Mouse (Mus musculus) liver, embryonic 11.5 days (tissue): Measurements from ENCODE around the gene Ptcd2. TPM values are rescaled to one million over a fixed set of nuclear protein-coding genes. Genes with fewer than 3 reads are reported as not detected.
"Not testable (repeated sequence)": the region's sequence is repeated elsewhere in the genome, so short reads cannot be mapped to it uniquely, and the experiment has no call there.

Experiments used
- ATAC-seq: fragments of 200-750 bp; cut with Nextera tagmentation; replicated peaks from 2 replicates; pipeline ENCODE4 v1.8.0; 2017; ENCODE audit warnings: moderate number of reproducible peaks, mild to moderate bottlenecking, moderate TSS enrichment, moderate library complexity; ENCODE audit not compliant: low FRiP score
- DNase-seq: peaks from one replicate; pipeline ENCODE4 v3.0.0-alpha.2; 2017; ENCODE audit warnings: low spot score
- H3K27ac ChIP-seq: fragments of 300-500 bp; sonication (generic); 2 replicates; pipeline ENCODE4 v1.5.1; 2014; ENCODE audit warnings: mild to moderate bottlenecking, low read depth, low read length, control low read depth
- H3K27me3 ChIP-seq: fragments of 300-500 bp; sonication (generic); replicated peaks from 2 replicates; pipeline ENCODE4 v1.6.1; 2014; ENCODE audit warnings: low read length, mixed read lengths; ENCODE audit not compliant: control insufficient read depth, insufficient read depth
- H3K36me3 ChIP-seq: fragments of 300-500 bp; sonication (generic); 2 replicates; pipeline ENCODE4 v1.6.1; 2014; ENCODE audit warnings: mild to moderate bottlenecking, low read length, moderate library complexity, mixed read lengths; ENCODE audit not compliant: control insufficient read depth, insufficient read depth
- H3K4me1 ChIP-seq: fragments of 300-500 bp; sonication (generic); replicated peaks from 2 replicates; pipeline ENCODE4 v1.6.1; 2014; ENCODE audit warnings: low read length, mixed read lengths; ENCODE audit not compliant: control insufficient read depth, insufficient read depth
- H3K4me2 ChIP-seq: fragments of 300-500 bp; sonication (generic); 2 replicates; pipeline ENCODE4 v1.6.1; 2014; ENCODE audit warnings: mild to moderate bottlenecking, control low read depth, moderate library complexity
- H3K4me3 ChIP-seq: fragments of 300-500 bp; sonication (generic); 2 replicates; pipeline ENCODE4 v1.5.1; 2014; ENCODE audit warnings: low read depth, low read length, control low read depth
- H3K9ac ChIP-seq: fragments of 300-500 bp; sonication (generic); 2 replicates; pipeline ENCODE4 v1.6.1; 2014; ENCODE audit warnings: low read depth, low read length, control low read depth
- H3K9me3 ChIP-seq: fragments of 300-500 bp; sonication (generic); 2 replicates; pipeline ENCODE4 v1.6.1; 2016; ENCODE audit warnings: low read length, inconsistent platforms, mixed read lengths; ENCODE audit not compliant: control insufficient read depth
- WGBS: fragments of 180-500 bp; shearing (Covaris S2); extraction: QIAGEN DNeasy Blood & Tissue Kit; methylation state at CpG from one replicate; pipeline ENCODE4 v1.1.7; 2014; 5-methylcytosine and 5-hydroxymethylcytosine counted together
- polyA plus RNA-seq: library from polyadenylated mRNA; unstranded; fragments of >200 nt; fragmentation: Nextera tagmentation; extraction: Ambion mirVana; gene quantifications from 2 replicates; pipeline ENCODE4 v1.2.1, GENCODE M21; 2014

Ptcd2 gene
- polyA plus RNA-seq, 1 experiment from 2014 or later = 73.1 TPM

DNA sequence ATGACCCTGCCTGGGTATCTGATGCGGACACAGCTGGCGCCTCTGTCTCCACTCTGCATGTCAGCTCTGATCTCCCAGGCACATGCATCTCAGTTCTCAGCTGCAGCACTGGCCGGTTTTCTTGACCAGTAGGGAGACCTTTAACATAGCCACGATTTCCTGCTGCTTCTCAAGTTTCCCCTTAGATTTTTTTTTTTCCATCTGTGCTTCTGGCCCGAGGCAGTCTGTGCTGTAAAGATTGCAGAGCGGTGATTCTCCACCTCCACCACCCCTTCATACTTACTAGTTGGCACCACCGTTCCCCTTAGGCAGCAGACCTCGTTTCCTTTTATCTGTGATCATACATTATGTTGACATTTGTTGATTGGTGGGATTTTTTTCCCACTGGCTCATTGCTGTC lies 6.7 kb upstream of the Ptcd2 start:
- no peak overlapping the region for H3K9ac ChIP-seq
- H3K4me2 ChIP-seq = no peak overlapping the region
- DNase-seq (no peak), ATAC-seq (no peak)
- H3K9me3 ChIP-seq = no peaks in the 10 kb centered on the region
- WGBS = 62% methylated on average over 8 of the region's 8 CpGs
- H3K4me1 ChIP-seq = peaks cover 9% of the 10 kb centered on the region; the same call in 1 of the 2 replicates
- no peaks in the 10 kb centered on the region for H3K27me3 ChIP-seq
- no peak overlapping the region for H3K4me3 ChIP-seq
- no peak overlapping the region for H3K27ac ChIP-seq
- H3K36me3 ChIP-seq = peaks cover 5% of the 10 kb centered on the region; the same call in 1 of the 2 replicates

GRCm38 (mm10) chr13:99350009-99350408 lies 5.5 kb upstream of the Ptcd2 start:
- H3K4me1 ChIP-seq = peaks cover 5% of the 10 kb centered on the region; the same call in 1 of the 2 replicates
- DNase-seq = no peak
- no peaks in the 10 kb centered on the region for H3K9me3 ChIP-seq
- no peak overlapping the region for H3K4me3 ChIP-seq
- peaks cover 5% of the 10 kb centered on the region; the same call in 1 of the 2 replicates for H3K36me3 ChIP-seq
- no peaks in the 10 kb centered on the region for H3K27me3 ChIP-seq
- ATAC-seq = no peak
- no peak overlapping the region for H3K9ac ChIP-seq
- H3K27ac ChIP-seq = no peak overlapping the region
- no peak overlapping the region for H3K4me2 ChIP-seq
- WGBS = 93% methylated on average over 6 of the region's 6 CpGs

DNA sequence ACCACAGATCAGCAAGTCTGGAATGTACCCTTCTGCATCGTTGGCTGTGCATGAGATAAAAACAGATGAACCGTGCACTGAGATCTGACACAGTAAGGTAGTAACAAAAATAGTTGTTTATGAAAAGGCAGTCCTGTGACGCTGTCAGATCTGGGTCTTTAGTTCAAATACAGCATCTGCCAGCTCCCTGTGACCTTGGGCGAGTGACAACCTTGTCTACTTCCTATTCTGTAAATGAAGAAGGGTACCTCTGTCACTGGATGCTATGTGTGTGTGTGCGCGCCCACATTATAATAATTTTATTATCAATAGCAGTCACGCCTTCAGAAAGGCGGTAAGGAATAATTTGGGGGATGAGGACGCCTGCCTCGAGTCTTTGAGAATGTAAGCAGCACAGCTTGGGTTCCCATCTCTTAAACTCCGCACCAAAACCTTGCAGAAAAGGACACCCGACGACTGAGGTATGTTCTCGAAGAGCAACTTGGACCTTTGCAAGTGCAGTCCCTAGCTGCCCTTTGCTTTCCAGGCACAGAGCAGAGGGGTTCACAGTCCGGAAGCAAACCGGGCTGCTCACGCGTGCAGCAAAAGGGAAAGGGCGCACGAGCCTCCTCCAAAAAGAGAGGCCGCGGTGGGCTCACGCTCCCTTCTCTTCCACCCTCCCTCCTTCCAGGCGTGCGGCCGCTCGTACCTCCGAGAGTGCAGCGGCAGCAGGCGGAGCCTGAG lies 468 bp downstream of the Ptcd2 start:
- Histone ChIP-seq H3K27me3 (no peaks in the 10 kb centered on the region), H3K9me3 (no peaks in the 10 kb centered on the region), H3K27ac (peak overlapping the region; percentile 70), H3K4me3 (peak overlapping the region; percentile 79), H3K4me2 (peak overlapping the region; percentile 69), H3K4me1 (peaks cover 8% of the 10 kb centered on the region; the same call in 1 of the 2 replicates), H3K9ac (peak overlapping the region; percentile 80), H3K36me3 (peaks cover 24% of the 10 kb centered on the region)
- peak; percentile 73 for ATAC-seq
- WGBS = 2% methylated on average over 29 of the region's 30 CpGs
- DNase-seq = no peak

DNA sequence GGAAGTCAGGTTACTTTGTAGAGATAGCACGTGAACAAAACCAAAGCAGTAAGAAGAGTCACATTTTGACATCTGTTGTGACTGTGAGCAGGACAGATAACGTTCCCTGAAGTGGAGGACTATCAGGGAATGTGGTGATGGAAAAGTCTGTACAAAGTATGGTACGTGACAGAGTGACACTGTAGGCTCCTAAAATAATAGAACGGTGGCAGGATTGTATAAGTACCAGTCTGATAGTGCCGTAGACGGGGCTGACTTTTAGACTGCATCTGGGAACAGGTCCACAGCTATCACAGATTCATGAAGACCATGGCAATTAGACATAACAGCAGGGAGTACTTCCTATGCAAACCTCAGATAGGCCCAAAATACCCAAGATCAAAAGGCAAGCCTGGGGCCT lies 3.0 kb downstream of the Ptcd2 start:
- ATAC-seq (no peak), DNase-seq (no peak)
- no peak overlapping the region for H3K27ac ChIP-seq
- no peaks in the 10 kb centered on the region for H3K27me3 ChIP-seq
- H3K9me3 ChIP-seq = no peaks in the 10 kb centered on the region
- WGBS = 91% methylated on average over 6 of the region's 6 CpGs
- H3K36me3 ChIP-seq = peaks cover 33% of the 10 kb centered on the region
- H3K9ac ChIP-seq = no peak overlapping the region
- no peak overlapping the region for H3K4me3 ChIP-seq
- H3K4me1 ChIP-seq = peaks cover 8% of the 10 kb centered on the region; the same call in 1 of the 2 replicates
- no peak overlapping the region for H3K4me2 ChIP-seq

DNA sequence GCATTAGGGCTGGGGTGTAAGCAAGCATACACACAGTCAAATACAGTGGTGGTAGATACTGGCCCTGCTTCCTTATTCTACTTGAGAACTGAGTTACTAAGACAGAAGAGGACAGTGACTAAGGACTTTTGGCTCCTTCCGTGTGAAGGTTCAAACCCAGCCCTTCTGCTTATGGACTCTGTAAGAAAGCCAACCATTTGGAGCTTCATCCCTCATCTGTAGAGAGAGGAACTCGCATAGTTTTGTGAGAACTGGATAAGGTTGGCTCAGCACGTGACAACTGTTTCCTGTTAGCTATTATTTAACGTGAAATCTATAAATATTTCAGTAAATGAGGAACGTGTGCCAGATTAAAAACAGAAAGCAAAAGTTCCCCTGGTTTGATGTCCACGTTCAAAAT lies 7.0 kb downstream of the Ptcd2 start:
- no peak for ATAC-seq
- Histone ChIP-seq H3K9me3 (no peaks in the 10 kb centered on the region), H3K4me2 (no peak overlapping the region), H3K27ac (no peak overlapping the region), H3K4me3 (no peak overlapping the region), H3K4me1 (no peaks in the 10 kb centered on the region), H3K27me3 (no peaks in the 10 kb centered on the region), H3K9ac (no peak overlapping the region), H3K36me3 (peaks cover 39% of the 10 kb centered on the region)
- WGBS = 69% methylated on average over 6 of the region's 6 CpGs
- DNase-seq = no peak

DNA sequence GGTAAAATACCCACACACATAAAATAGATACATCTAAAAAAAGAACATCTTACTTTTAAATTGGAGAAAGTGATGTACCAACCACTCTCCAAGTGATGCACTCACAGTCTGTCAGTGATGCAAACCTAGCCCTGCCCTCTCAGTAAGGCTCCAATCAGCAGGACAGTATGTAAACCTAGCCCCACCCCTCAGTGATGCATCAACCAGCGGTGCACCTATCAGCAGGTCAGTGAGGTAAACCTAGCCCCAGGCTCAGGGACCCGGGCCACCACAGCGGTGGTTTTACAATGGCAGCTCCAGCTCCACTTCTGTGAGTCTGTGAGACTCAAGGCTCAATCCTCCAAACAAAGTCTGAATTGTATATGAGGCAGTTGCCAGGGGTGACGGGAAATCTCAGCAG lies 13.2 kb downstream of the Ptcd2 start:
- DNase-seq = no peak
- Histone ChIP-seq H3K27me3 (no peaks in the 10 kb centered on the region), H3K4me3 (no peak overlapping the region), H3K4me2 (no peak overlapping the region), H3K36me3 (peaks cover 46% of the 10 kb centered on the region), H3K9me3 (no peaks in the 10 kb centered on the region), H3K27ac (no peak overlapping the region), H3K4me1 (no peaks in the 10 kb centered on the region), H3K9ac (no peak overlapping the region)
- ATAC-seq = no peak
- 84% methylated on average over 4 of the region's 4 CpGs for whole genome bisulfite sequencing

DNA sequence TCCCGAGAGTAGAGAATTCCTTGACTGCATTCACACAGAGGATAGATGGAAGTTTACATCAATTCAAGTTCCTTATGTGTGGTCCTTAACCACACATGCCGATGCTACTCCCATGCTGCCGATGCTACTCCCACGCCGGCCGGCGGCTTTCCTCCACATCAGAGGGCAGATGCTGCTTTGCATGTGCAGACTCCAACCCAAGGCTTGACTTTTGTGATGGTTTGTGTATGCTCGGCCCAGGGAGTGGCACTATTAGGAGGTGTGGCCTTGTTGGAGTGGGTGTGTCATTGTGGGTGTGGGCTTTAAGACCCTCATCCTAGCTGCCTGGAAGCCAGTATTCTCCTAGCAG lies 20.2 kb downstream of the Ptcd2 start:
- H3K9ac ChIP-seq, DNase-seq, H3K4me2 ChIP-seq, H3K27me3 ChIP-seq, H3K4me3 ChIP-seq, H3K9me3 ChIP-seq, ATAC-seq, H3K27ac ChIP-seq, H3K4me1 ChIP-seq: not testable (repeated sequence)
- 96% methylated on average over 8 of the region's 8 CpGs for WGBS
- H3K36me3 ChIP-seq = peaks cover 50% of the 10 kb centered on the region

DNA sequence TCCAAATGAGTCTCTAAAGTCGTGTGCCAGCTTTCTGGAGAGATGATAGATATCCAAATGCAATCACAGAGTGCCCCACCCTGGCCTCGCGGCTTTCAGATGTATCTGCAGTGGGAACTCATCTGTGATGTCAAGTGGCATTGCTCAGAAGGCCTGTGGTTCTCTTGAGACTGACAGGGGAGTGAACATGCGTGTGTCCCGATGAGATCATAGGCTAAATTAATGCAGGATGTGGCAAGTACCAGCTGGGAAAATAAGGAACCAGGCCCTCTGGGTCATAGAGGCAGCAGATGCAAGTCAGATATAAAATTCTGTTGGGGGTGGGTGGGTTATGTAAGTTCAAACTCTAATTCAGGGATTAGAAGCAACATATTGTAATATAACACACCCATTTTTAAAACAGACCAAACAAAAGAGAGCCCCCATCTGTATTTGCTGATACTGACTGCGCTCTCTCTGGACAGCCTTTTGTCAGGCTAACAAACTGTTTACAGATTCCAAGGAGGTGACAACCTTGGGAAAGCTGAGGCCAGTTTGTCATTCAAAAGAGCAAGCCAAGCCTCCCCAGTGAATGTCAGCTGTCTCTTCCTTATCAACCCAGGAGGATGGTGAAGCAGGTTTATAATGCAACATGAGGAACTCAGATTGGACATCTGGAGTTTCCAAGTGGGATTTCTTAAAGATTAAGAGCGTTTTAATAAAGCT lies 20.7 kb downstream of the Ptcd2 start:
- Histone ChIP-seq H3K4me2 (no peak overlapping the region), H3K4me3 (no peak overlapping the region), H3K27me3 (no peaks in the 10 kb centered on the region), H3K36me3 (peaks cover 45% of the 10 kb centered on the region), H3K4me1 (no peaks in the 10 kb centered on the region), H3K9ac (no peak overlapping the region), H3K27ac (no peak overlapping the region), H3K9me3 (no peaks in the 10 kb centered on the region)
- ATAC-seq = no peak
- WGBS = 79% methylated on average over 7 of the region's 7 CpGs
- DNase-seq = no peak

DNA sequence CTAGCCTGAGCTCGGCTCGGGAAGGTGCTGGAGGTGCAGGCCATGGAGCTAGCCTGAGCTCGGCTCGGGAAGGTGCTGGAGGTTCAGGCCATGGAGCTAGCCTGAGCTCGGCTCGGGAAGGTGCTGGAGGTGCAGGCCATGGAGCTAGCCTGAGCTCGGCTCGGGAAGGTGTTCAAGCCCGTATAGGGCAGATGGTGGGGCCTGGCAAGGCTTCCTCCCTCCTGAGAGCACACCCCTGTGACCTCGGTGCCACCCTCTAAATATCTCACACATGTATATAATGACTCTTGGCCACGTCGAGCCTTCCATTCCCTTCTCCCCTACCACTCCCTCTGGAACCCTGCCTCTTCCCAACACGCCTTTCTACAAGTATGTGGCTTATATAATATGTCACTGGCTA lies 21.6 kb downstream of the Ptcd2 start:
- H3K4me3 ChIP-seq, H3K9me3 ChIP-seq, H3K27me3 ChIP-seq, DNase-seq, H3K4me2 ChIP-seq, H3K9ac ChIP-seq, H3K27ac ChIP-seq, ATAC-seq, H3K4me1 ChIP-seq: not testable (repeated sequence)
- 93% methylated on average over 13 of the region's 13 CpGs for WGBS
- peaks cover 43% of the 10 kb centered on the region for H3K36me3 ChIP-seq
